Mouse (Mus musculus): ENCODE results near the gene Ubald2.

DNA sequence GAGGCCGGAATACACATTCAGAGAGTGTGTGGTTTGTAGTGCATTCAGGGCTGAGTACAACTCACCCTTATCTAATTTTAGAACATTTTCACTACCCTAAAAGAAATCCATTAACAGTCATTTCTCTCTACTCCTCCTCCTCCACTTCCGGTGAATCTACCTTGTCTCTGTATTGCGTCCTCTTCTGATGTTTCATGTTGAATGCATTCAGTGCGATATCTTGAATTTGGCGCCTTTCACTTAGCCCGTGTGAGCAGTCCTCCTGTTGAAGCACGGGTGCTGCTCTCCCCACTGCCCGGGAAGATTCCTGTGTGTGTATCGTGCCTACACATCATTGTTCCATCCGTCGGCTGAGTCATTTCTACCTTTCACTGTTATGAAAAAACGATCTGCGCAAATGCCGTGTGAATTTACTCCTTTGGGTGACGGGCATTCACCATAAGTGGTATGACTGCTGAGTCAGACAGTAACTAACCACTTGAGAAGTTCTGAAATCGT is 27.6 kb upstream of the Ubald2 start:
- TF ChIP-seq POLR2A (IDR thresholded peaks at IDR 0.05; ENCODE audit: extremely low read depth, insufficient read depth, low read length) (no peak), CTCF (IDR thresholded peaks at IDR 0.05; ENCODE audit: extremely low read depth, insufficient read depth, low read length) (no peak)

All from cortical plate, adult 2 months (tissue).